Mouse (Mus musculus) neural tube, embryonic 12.5 days (tissue): ENCODE results near the gene Cdcp1. TPM values are rescaled to one million over a fixed set of nuclear protein-coding genes. Genes with fewer than 3 reads are reported as not detected.
A peak's percentile ranks its signal among the peaks of the same experiment; 100 is the strongest.

ENCODE experiments used
- ATAC-seq: fragments of 200-750 bp; cut with Nextera tagmentation; 2 replicates; pipeline ENCODE4 v1.8.0; 2017; ENCODE audit warnings: low read depth, mild to moderate bottlenecking, moderate TSS enrichment, moderate library complexity; ENCODE audit not compliant: low FRiP score
- H3K27ac ChIP-seq: fragments of 300-500 bp; sonication (generic); 2 replicates; pipeline ENCODE4 v1.5.1; 2016
- H3K27me3 ChIP-seq: fragments of 300-500 bp; sonication (generic); replicated peaks from 2 replicates; pipeline ENCODE4 v1.6.1; 2016; ENCODE audit warnings: mild to moderate bottlenecking
- H3K36me3 ChIP-seq: fragments of 300-500 bp; sonication (generic); 2 replicates; pipeline ENCODE4 v1.6.1; 2016; ENCODE audit warnings: mild to moderate bottlenecking
- H3K4me1 ChIP-seq: fragments of 300-500 bp; sonication (generic); 2 replicates; pipeline ENCODE4 v1.6.1; 2016
- H3K4me2 ChIP-seq: fragments of 300-500 bp; sonication (generic); replicated peaks from 2 replicates; pipeline ENCODE4 v1.6.1; 2016; ENCODE audit warnings: mild to moderate bottlenecking
- H3K4me3 ChIP-seq: fragments of 300-500 bp; sonication (generic); 2 replicates; pipeline ENCODE4 v1.5.1; 2016
- H3K9ac ChIP-seq: fragments of 300-500 bp; sonication (generic); 2 replicates; pipeline ENCODE4 v1.6.1; 2016; ENCODE audit warnings: mild to moderate bottlenecking
- H3K9me3 ChIP-seq: fragments of 300-500 bp; sonication (generic); 2 replicates; pipeline ENCODE4 v1.6.1; 2016; ENCODE audit warnings: mild to moderate bottlenecking
- WGBS: fragments of 180-500 bp; shearing (Covaris S2); methylation state at CpG from one replicate; pipeline ENCODE4 v1.1.7; 2016; 5-methylcytosine and 5-hydroxymethylcytosine counted together
- polyA plus RNA-seq: library from polyadenylated mRNA; unstranded; fragments of >200 nt; fragmentation: Nextera tagmentation; extraction: Ambion mirVana; gene quantifications from 2 replicates; pipeline ENCODE4 v1.2.1, GENCODE M21; 2016

The Cdcp1 gene
- polyA plus RNA-seq, 1 experiment from 2014 or later = 0.30 TPM

DNA sequence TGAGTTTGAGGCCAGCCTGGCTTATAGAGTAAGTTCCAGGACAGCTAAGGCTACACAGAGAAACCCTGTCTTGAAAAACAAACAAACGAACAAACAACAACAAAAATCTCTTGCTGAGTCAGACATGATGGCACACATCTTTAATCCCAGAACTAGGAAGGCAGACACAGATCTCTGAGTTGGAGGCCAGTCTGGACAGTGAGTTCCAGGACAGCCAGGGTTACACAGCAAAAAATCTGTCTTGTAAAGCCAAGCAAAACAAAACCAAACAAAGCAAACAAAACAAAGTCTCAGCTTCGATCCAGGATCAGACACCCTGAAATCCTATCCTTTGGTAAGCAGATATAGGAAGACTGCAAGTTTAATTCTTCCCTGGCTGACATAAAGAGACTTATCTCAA, 54.0 kb downstream of the Cdcp1 start:
- no peaks in the 10 kb centered on the region for H3K4me1 ChIP-seq
- H3K4me3 ChIP-seq = no peak overlapping the region
- 72% methylated on average over 2 of the region's 2 CpGs for WGBS
- no peaks in the 10 kb centered on the region; the same call in 1 of the 2 replicates for H3K27me3 ChIP-seq
- no peak overlapping the region for H3K27ac ChIP-seq
- no peak overlapping the region for H3K4me2 ChIP-seq
- no peak overlapping the region for H3K9ac ChIP-seq
- no peaks in the 10 kb centered on the region for H3K9me3 ChIP-seq
- no peaks in the 10 kb centered on the region for H3K36me3 ChIP-seq
- no peak for ATAC-seq

DNA sequence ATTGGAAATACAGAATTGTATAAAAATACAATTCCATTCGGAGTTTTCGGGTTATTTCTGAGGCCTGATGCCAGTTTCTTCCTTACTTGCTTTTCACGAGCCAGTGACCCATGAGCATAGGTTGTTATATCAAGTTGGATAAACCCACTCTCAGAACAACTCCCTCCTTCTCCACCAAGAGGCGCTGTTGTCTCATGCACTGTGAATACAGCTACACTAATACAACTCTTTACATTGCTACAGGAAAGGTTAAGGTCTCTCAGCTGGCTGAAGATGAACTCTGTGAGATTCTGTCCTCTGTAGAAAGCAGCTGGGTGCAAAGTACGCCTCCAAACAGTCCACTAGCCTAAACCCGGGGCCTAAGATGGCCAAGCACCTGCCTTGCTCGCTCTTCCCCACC, 56.5 kb downstream of the Cdcp1 start:
- 64% methylated on average over 7 of the region's 7 CpGs for WGBS
- H3K36me3 ChIP-seq = no peaks in the 10 kb centered on the region
- no peak overlapping the region for H3K4me3 ChIP-seq
- no peak overlapping the region for H3K4me2 ChIP-seq
- no peak for ATAC-seq
- H3K27me3 ChIP-seq = no peaks in the 10 kb centered on the region; the same call in 1 of the 2 replicates
- H3K4me1 ChIP-seq = no peaks in the 10 kb centered on the region
- no peak overlapping the region for H3K9ac ChIP-seq
- H3K27ac ChIP-seq = no peak overlapping the region
- H3K9me3 ChIP-seq = no peaks in the 10 kb centered on the region

DNA sequence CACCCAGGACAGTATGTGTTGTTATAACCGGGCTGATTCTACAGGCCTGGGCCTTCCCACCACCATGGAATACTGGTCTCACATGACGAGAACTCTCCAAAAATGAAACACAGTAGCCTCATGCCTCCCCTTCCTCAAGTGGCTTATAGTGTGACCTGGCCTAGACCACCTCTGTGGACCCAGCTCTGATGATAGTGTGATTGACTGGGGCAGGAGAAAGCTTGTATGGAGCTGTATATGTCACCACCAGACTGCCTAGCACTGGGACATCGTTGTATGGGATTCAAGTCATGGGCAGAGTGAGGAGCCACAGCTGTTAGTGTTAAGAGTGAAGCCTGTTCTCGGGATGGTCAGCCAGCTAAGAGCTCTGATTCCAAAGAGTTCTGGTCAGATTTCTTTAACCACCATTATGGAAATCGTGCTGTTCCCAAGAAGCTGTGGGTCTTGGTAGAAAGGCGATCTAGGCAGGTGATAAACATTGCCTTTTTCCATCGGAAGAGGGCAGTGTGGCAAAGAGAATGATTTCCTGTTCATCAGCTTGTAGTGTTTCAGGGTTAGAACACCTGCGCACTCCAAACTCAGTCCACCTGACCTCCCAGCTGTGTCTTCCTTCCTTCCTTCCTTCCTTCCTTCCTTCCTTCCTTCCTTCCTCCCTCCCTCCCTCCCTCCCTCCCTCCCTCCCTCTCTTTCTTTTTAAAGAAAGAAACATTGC, 57.6 kb downstream of the Cdcp1 start:
- H3K27me3 ChIP-seq = no peaks in the 10 kb centered on the region; the same call in 1 of the 2 replicates
- no peak overlapping the region for H3K4me2 ChIP-seq
- no peak for ATAC-seq
- no peaks in the 10 kb centered on the region for H3K4me1 ChIP-seq
- H3K9me3 ChIP-seq = no peaks in the 10 kb centered on the region
- no peak overlapping the region for H3K27ac ChIP-seq
- H3K9ac ChIP-seq = no peak overlapping the region
- 59% methylated on average over 8 of the region's 8 CpGs for WGBS
- no peak overlapping the region for H3K4me3 ChIP-seq
- no peaks in the 10 kb centered on the region for H3K36me3 ChIP-seq

DNA sequence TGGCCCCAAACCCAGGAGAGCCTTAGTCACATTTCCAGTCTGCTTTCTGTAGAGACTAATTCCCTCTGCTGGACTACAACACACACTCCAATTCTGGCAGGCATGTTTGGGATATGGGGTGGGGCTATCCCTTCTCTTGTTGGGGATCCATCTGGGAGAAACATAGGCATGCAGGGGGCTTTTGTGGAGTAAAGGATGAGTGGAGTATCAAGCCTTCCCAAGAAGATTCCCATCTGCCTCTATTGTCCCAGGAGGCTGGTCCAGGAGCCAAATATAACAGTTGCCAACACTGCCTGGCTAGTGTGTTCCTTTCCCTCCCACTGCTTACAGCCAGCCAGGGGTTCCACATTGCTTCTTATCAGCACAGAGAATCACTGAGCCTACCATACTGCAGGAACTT, 58.1 kb downstream of the Cdcp1 start:
- no peak overlapping the region for H3K9ac ChIP-seq
- H3K4me1 ChIP-seq = no peaks in the 10 kb centered on the region
- no peak overlapping the region for H3K4me2 ChIP-seq
- H3K36me3 ChIP-seq = no peaks in the 10 kb centered on the region
- H3K27ac ChIP-seq = no peak overlapping the region
- no peak for ATAC-seq
- H3K27me3 ChIP-seq = no peaks in the 10 kb centered on the region; the same call in 1 of the 2 replicates
- no peaks in the 10 kb centered on the region for H3K9me3 ChIP-seq
- no peak overlapping the region for H3K4me3 ChIP-seq

DNA sequence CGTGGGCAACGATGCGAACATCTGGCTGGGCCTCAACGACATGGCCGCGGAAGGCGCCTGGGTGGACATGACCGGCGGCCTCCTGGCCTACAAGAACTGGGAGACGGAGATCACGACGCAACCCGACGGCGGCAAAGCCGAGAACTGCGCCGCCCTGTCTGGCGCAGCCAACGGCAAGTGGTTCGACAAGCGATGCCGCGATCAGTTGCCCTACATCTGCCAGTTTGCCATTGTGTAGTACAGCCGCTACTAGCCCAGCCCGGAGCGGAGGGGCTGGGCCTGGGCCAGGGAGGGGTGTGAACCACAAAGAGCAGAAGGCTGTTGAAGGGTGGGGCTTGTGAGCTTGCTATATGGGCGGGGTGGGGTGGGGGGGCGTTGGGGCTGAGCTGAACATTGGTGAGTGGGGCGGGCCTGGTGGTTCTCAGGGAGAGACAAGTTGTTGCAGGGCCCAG, 58.9 kb downstream of the Cdcp1 start:
- Histone ChIP-seq H3K27ac (no peak overlapping the region), H3K4me2 (peak overlapping the region; percentile 44), H3K36me3 (no peaks in the 10 kb centered on the region), H3K4me3 (no peak overlapping the region), H3K27me3 (no peaks in the 10 kb centered on the region; the same call in 1 of the 2 replicates), H3K9me3 (no peaks in the 10 kb centered on the region), H3K4me1 (no peaks in the 10 kb centered on the region), H3K9ac (no peak overlapping the region)
- ATAC-seq = peak; percentile 37; the same call in 1 of the 2 replicates
- 21% methylated on average over 30 of the region's 30 CpGs for WGBS

DNA sequence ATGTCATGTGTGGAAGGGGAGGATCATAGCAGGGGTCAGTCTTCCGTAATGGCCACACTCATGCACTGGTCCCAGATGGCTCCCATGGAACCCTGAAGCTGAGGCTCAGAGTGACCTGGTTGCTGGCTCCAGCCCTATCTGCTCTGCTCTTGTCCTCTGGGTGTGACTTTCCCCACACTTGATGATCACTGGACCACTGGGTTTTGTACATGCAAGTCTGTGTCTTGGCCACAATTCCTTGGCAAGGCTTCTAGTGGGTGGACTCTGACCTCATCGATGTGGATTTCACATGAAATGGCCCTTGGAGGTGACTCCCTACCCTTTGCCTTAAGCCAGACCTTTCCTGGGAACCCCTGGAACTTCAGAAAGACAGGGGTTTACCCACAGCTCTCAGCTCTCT, 62.7 kb downstream of the Cdcp1 start:
- no peak for ATAC-seq
- Histone ChIP-seq H3K27me3 (no peaks in the 10 kb centered on the region; the same call in 1 of the 2 replicates), H3K36me3 (no peaks in the 10 kb centered on the region), H3K4me2 (no peak overlapping the region), H3K9me3 (no peaks in the 10 kb centered on the region), H3K4me3 (no peak overlapping the region), H3K9ac (no peak overlapping the region), H3K4me1 (no peaks in the 10 kb centered on the region), H3K27ac (no peak overlapping the region)
- WGBS = 95% methylated on average over 2 of the region's 2 CpGs

DNA sequence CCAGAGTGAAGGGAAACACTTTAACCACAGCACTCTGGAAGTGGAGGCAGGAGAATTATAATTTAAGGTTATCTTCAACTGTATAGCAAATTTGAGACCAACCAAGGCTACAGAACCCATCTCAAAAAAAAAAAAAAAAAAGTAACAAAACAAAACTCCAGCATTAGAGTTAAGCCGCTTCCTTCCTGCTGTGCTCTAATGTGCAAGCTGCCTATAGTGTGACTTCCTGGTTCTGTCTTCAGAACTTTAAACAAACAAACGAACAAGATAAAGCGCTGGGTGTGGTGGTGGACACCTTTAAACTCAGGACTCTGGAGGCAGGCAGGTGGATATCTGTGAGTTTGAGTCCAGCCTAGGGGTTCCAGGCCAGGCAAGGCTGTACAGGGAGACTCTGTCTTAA, 63.8 kb downstream of the Cdcp1 start:
- H3K9me3 ChIP-seq = no peaks in the 10 kb centered on the region
- no peak overlapping the region for H3K27ac ChIP-seq
- no peak overlapping the region for H3K4me3 ChIP-seq
- H3K4me2 ChIP-seq = no peak overlapping the region
- WGBS = 89% methylated on average over 3 of the region's 3 CpGs
- no peaks in the 10 kb centered on the region for H3K4me1 ChIP-seq
- no peak overlapping the region for H3K9ac ChIP-seq
- no peaks in the 10 kb centered on the region; the same call in 1 of the 2 replicates for H3K27me3 ChIP-seq
- no peaks in the 10 kb centered on the region for H3K36me3 ChIP-seq
- ATAC-seq = no peak

DNA sequence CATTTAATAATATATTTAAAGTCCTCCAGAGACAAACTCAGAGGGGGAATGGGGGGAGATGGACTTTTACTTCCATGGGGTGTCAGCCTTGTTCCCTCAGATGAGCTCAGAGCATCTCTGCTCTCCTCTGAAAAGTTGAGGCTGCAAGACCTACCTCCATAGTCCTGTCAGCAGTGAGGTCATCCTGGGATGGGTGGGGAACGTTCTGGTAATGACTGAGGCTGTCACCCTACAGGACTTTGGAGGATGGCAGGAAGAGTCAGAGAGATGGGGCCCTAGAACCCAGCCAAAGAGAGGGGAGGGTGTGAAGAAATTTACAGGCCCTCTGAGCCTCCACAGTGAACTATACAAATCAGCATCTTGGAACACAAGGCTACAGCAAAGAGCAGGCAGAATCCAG, 64.3 kb downstream of the Cdcp1 start:
- 48% methylated on average over 1 of the region's 1 CpGs for WGBS
- Histone ChIP-seq H3K9ac (no peak overlapping the region), H3K4me1 (no peaks in the 10 kb centered on the region), H3K4me2 (no peak overlapping the region), H3K9me3 (no peaks in the 10 kb centered on the region), H3K27me3 (no peaks in the 10 kb centered on the region), H3K36me3 (no peaks in the 10 kb centered on the region), H3K27ac (no peak overlapping the region), H3K4me3 (no peak overlapping the region)
- no peak for ATAC-seq

DNA sequence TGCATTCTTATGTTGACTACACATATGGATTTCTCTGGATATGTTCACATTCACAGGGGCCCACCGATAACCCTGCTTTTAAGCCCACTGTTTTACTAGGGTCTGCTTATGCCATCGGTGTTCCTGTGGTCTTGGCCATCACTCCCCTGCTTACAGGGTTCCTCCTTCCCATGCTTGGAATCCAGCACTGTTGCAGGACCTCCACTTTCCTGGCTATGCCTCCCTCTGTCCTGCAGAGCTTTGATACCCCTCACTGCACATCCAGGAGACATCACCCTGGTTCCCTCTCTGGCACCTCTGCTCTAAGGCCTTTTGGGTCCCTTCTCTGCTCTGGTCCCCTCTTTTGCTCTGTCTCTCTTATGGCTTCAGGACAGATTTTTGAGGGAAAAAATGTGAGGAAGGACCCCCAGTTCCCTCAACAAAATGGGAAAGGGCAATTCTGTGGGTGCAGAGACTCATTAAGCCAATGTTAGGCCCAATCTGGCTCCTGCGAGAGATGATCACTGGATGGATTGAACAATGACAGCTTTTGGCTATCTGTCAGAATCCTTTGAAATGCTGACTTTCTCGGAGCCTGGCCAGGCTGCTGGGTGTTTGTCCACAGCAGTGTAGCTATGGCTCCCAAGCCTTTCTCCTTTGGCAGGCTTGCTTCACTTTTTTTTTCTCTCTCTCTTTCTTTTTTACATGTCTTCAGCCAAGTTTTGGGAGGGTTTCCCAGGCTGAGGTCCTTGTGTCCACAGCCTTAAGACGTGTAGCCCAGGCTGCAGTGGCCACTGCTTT, 65.4 kb downstream of the Cdcp1 start, which contains the start of gene Clec3b:
TSS of gene Clec3b (plus strand) at position 706 of the 780 bp plus-strand sequence.
- Histone ChIP-seq H3K4me2 (no peak within 1 kb of the TSS), H3K4me3 (no peak within 1 kb of the TSS), H3K9ac (no peak within 1 kb of the TSS), H3K36me3 (no peaks in the 10 kb centered on the region), H3K27me3 (no peaks in the 10 kb centered on the region), H3K9me3 (0 out of 2 replicates have a peak, but pooled peaks cover 3% of the 10 kb centered on the region), H3K27ac (no peak within 1 kb of the TSS), H3K4me1 (no peaks in the 10 kb centered on the region)
- 83% methylated on average over 5 of the region's 5 CpGs for WGBS
- no peak for ATAC-seq

DNA sequence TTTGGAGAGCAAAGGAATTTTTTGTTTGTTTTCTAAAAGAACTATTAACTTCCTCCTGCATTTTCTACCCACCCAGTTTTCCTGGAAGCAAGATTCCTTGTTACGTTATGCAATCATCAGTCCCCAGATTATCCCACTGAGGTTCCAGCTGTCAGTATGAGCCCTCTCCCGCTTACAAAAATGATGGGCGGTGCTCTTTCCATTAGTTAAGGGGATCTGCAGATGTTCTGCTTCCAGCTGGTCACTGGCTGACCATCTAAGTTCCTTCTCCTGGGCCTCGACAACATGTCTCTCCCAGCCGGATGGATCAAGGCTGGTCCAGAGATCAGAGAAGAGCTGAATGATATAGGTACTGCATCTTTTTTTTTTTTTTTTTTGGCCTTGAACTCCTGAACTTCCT, 67.4 kb downstream of the Cdcp1 start:
- Histone ChIP-seq H3K4me1 (no peaks in the 10 kb centered on the region), H3K36me3 (peaks cover 10% of the 10 kb centered on the region; the same call in 1 of the 2 replicates), H3K27me3 (no peaks in the 10 kb centered on the region), H3K4me2 (no peak overlapping the region), H3K9me3 (peaks cover 12% of the 10 kb centered on the region; the same call in 1 of the 2 replicates), H3K9ac (no peak overlapping the region), H3K27ac (no peak overlapping the region), H3K4me3 (no peak overlapping the region)
- no peak for ATAC-seq
- 82% methylated on average over 5 of the region's 5 CpGs for WGBS

DNA sequence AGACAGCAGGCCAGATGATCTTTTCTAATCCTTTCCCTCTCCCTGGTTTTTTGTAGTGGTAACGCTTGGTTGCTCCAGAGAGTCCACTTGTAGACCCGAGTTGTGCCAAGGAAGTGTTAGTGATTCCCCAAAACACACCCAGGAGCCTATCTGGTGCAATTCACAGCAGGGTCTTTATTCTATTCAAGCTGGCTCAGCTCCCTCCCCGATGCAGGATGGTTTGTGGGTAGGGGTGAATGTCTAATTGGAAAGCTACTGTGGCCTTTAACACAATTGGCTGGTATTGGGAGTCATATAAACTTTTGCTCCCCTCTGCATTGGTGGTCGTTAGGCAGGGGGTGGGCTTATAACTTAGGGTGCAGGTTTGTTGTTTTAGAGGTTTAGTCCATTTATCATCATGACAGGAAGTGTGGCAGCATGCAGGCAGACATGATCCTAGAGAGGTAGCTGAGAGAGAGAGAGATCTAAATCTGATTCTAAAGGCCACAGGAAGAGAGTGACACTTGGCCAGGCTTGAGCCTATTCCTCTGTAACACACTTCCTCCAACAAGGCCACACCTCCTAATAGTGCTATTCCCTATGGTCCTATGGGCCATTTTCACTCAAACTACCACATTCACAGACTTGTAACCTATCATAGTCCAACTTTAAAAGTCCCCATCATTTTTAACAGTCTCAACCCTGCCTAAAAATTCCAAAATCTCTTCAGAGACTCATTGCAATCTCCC, 75.8 kb downstream of the Cdcp1 start:
- ATAC-seq = no peak
- H3K9ac ChIP-seq = no peak overlapping the region
- H3K4me1 ChIP-seq = 0 out of 2 replicates have a peak, but pooled peaks cover 4% of the 10 kb centered on the region
- H3K9me3 ChIP-seq = peaks cover 11% of the 10 kb centered on the region; the same call in 1 of the 2 replicates
- H3K27me3 ChIP-seq = no peaks in the 10 kb centered on the region
- no peak overlapping the region for H3K4me2 ChIP-seq
- WGBS = 82% methylated on average over 4 of the region's 4 CpGs
- peaks cover 57% of the 10 kb centered on the region for H3K36me3 ChIP-seq
- no peak overlapping the region for H3K27ac ChIP-seq
- H3K4me3 ChIP-seq = no peak overlapping the region
